Mouse (Mus musculus): ENCODE results near the gene Pld1. TPM values are rescaled to one million over a fixed set of nuclear protein-coding genes. Genes with fewer than 3 reads are reported as not detected.

Pld1 gene
- polyA plus RNA-seq, 1 experiment from 2014 or later, result 2.3 TPM

DNA sequence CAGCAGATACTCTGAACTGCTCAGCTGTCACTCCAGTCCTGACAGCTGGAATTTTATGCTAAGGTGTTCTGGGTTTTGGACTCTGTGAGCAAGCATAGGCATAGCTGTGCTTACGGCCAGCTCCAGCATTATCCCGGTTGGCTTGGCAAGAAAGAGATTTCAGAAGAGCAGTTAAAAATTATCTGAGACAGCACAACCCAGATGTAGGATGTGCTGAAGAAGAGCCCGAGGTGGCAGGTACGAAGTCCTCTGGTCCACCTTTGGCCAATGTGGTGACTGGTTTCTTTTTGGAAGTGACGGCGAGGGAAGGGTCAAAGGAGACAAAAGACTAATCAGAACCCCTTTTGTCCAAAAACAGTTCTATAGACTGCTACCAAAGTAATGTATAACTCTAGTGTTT, 20.7 kb downstream of the Pld1 start:
- WGBS, result 82% methylated on average over 6 of the region's 6 CpGs
- Histone ChIP-seq H3K27ac (ENCODE audit: low read length) (no peak overlapping the region), H3K4me1 (replicated peaks; ENCODE audit: control insufficient read depth, insufficient read depth, low read length) (peaks cover 3% of the 10 kb centered on the region; the same call in 1 of the 2 replicates), H3K36me3 (ENCODE audit: control insufficient read depth, insufficient read depth) (no peaks in the 10 kb centered on the region), H3K9ac (replicated peaks; ENCODE audit: low read depth, low read length) (no peak overlapping the region), H3K27me3 (replicated peaks; ENCODE audit: control insufficient read depth, insufficient read depth, low read length) (no peaks in the 10 kb centered on the region), H3K4me2 (ENCODE audit: low read length) (no peak overlapping the region), H3K9me3 (ENCODE audit: control insufficient read depth, low read length) (no peaks in the 10 kb centered on the region), H3K4me3 (replicated peaks; ENCODE audit: low read length) (no peak overlapping the region)
- ATAC-seq, result no peak

DNA sequence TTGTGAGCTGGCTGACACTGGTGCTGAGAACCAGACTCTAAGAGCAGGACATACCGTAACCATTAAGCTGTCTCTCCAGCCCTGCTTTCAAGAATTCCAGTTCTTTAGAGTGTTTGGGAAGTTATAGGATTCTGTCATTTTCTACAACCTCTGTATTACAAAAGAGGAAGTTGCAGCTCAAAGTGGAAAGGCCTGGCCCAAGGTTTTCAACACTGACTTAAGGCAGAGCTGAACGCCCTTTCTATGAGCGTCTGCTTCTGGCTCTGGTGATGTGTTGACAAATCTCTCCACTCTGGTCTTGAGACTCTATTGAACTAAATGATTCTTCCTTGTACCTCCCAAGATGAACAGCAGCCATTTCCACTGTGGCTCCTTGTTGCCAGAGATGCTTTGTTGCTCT, 22.7 kb downstream of the Pld1 start:
- Histone ChIP-seq H3K27me3 (replicated peaks; ENCODE audit: control insufficient read depth, insufficient read depth, low read length) (no peaks in the 10 kb centered on the region), H3K4me3 (replicated peaks; ENCODE audit: low read length) (no peak overlapping the region), H3K4me1 (replicated peaks; ENCODE audit: control insufficient read depth, insufficient read depth, low read length) (peaks cover 3% of the 10 kb centered on the region; the same call in 1 of the 2 replicates), H3K27ac (ENCODE audit: low read length) (no peak overlapping the region), H3K9ac (replicated peaks; ENCODE audit: low read depth, low read length) (no peak overlapping the region), H3K36me3 (ENCODE audit: control insufficient read depth, insufficient read depth) (no peaks in the 10 kb centered on the region), H3K4me2 (ENCODE audit: low read length) (no peak overlapping the region), H3K9me3 (ENCODE audit: control insufficient read depth, low read length) (no peaks in the 10 kb centered on the region)
- no peak for ATAC-seq
- WGBS, result 94% methylated on average over 3 of the region's 3 CpGs

DNA sequence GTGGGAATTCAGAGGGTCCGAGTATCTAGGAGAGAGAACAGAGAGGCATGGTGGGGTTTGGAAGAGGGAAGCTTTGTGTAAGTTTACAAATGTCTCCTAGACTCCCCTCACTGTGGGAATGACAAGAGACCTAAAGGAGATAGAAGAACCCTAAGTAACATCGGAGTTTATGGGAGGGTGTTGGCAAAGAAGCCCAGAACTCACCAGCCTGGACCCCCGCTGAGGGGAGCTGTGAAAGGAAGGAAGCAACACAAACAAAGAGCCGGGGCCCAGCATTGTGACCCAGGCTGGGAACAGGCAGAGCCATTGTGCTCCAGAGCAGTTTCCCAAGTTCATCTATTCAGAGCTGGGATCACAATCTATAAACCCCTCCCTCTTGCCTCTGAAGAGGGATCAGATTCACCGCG, 25.3 kb downstream of the Pld1 start:
- H3K9me3 ChIP-seq (ENCODE audit: control insufficient read depth, low read length), result no peaks in the 10 kb centered on the region
- H3K27me3 ChIP-seq (replicated peaks; ENCODE audit: control insufficient read depth, insufficient read depth, low read length), result no peaks in the 10 kb centered on the region
- no peak for ATAC-seq
- H3K36me3 ChIP-seq (ENCODE audit: control insufficient read depth, insufficient read depth), result no peaks in the 10 kb centered on the region
- H3K4me3 ChIP-seq (replicated peaks; ENCODE audit: low read length), result no peak overlapping the region
- no peak overlapping the region for H3K9ac ChIP-seq (replicated peaks; ENCODE audit: low read depth, low read length)
- no peak overlapping the region for H3K27ac ChIP-seq (ENCODE audit: low read length)
- no peak overlapping the region for H3K4me2 ChIP-seq (ENCODE audit: low read length)
- H3K4me1 ChIP-seq (replicated peaks; ENCODE audit: control insufficient read depth, insufficient read depth, low read length), result peaks cover 3% of the 10 kb centered on the region; the same call in 1 of the 2 replicates
- WGBS, result 10% methylated on average over 6 of the region's 6 CpGs

DNA sequence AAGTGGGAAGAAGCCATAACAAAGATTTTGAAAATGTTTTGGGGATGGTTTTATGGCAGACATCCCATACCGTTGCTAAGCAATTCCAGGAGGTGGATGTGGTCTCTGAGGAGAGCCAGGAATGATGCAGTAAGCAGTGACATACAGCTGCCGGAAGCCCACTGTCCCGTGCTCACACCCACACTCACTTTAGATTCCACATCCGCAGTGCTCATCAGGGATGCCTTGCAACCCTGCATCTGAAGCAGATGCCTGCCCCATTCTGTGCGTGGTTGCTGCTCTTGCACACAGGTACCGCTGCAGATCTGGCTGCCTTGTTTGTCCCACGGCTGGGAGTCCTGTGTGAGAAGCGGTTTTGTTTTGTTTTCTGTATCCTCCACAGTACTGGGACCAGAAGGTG, 30.2 kb downstream of the Pld1 start:
- WGBS, result 81% methylated on average over 8 of the region's 8 CpGs
- no peaks in the 10 kb centered on the region for H3K36me3 ChIP-seq (ENCODE audit: control insufficient read depth, insufficient read depth)
- H3K4me1 ChIP-seq (replicated peaks; ENCODE audit: control insufficient read depth, insufficient read depth, low read length), result peaks cover 3% of the 10 kb centered on the region; the same call in 1 of the 2 replicates

DNA sequence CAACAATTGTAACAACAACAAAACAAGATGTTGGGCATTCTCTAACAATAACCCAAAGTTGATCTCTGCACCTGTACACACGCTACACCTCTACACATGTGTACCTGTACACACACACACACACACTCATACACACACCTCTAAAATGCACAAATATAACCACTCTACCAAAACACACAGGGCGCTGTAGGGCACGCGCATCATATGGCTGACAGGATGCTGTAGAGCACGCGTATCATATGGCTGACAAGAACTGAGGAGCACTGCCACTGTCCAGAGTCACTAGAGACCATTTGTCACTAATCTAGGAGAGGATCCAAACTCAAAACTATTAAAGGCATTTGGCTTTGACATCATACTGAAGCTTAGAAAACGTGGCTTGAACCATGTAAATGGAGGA, 35.4 kb downstream of the Pld1 start:
- no peak overlapping the region for H3K4me2 ChIP-seq (ENCODE audit: low read length)

More for the DNA sequence above, 30.2 kb downstream of the Pld1 start:
- H3K4me2 ChIP-seq (ENCODE audit: low read length), result no peak overlapping the region
- H3K9me3 ChIP-seq (ENCODE audit: control insufficient read depth, low read length), result no peaks in the 10 kb centered on the region
- H3K4me3 ChIP-seq (replicated peaks; ENCODE audit: low read length), result no peak overlapping the region
- no peak overlapping the region for H3K9ac ChIP-seq (replicated peaks; ENCODE audit: low read depth, low read length)
- H3K27me3 ChIP-seq (replicated peaks; ENCODE audit: control insufficient read depth, insufficient read depth, low read length), result no peaks in the 10 kb centered on the region
- ATAC-seq, result no peak
- no peak overlapping the region for H3K27ac ChIP-seq (ENCODE audit: low read length)

DNA sequence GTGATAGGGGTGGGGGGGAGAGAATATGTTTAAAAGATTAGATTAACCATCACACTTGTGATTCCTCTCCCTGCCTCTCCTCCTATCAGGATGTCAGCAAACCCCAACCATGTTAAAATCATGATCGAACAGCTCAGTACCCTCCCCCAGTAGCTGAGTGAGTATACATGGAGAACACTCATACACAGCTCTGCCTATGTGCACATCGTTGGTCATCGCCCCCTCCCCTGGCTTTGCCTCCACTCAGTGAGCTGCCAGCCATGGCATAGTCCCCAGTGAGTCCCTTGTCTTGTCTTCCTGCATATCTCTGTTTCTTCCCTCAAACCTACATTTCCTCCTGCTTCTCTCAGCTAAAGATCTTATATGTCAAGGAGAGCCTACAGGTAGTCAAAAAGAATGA, 36.5 kb downstream of the Pld1 start:
- Histone ChIP-seq H3K36me3 (ENCODE audit: control insufficient read depth, insufficient read depth) (no peaks in the 10 kb centered on the region), H3K9ac (replicated peaks; ENCODE audit: low read depth, low read length) (no peak overlapping the region), H3K27ac (ENCODE audit: low read length) (no peak overlapping the region), H3K4me3 (replicated peaks; ENCODE audit: low read length) (no peak overlapping the region), H3K27me3 (replicated peaks; ENCODE audit: control insufficient read depth, insufficient read depth, low read length) (no peaks in the 10 kb centered on the region), H3K4me2 (ENCODE audit: low read length) (no peak overlapping the region), H3K9me3 (ENCODE audit: control insufficient read depth, low read length) (no peaks in the 10 kb centered on the region), H3K4me1 (replicated peaks; ENCODE audit: control insufficient read depth, insufficient read depth, low read length) (no peaks in the 10 kb centered on the region)
- 97% methylated on average over 3 of the region's 3 CpGs for WGBS
- ATAC-seq, result no peak

More for the DNA sequence above, 35.4 kb downstream of the Pld1 start:
- Histone ChIP-seq H3K9ac (replicated peaks; ENCODE audit: low read depth, low read length) (no peak overlapping the region), H3K27ac (ENCODE audit: low read length) (no peak overlapping the region), H3K4me1 (replicated peaks; ENCODE audit: control insufficient read depth, insufficient read depth, low read length) (no peaks in the 10 kb centered on the region), H3K9me3 (ENCODE audit: control insufficient read depth, low read length) (no peaks in the 10 kb centered on the region), H3K4me3 (replicated peaks; ENCODE audit: low read length) (no peak overlapping the region), H3K27me3 (replicated peaks; ENCODE audit: control insufficient read depth, insufficient read depth, low read length) (no peaks in the 10 kb centered on the region), H3K36me3 (ENCODE audit: control insufficient read depth, insufficient read depth) (no peaks in the 10 kb centered on the region)
- no peak for ATAC-seq
- WGBS, result 91% methylated on average over 7 of the region's 7 CpGs

DNA sequence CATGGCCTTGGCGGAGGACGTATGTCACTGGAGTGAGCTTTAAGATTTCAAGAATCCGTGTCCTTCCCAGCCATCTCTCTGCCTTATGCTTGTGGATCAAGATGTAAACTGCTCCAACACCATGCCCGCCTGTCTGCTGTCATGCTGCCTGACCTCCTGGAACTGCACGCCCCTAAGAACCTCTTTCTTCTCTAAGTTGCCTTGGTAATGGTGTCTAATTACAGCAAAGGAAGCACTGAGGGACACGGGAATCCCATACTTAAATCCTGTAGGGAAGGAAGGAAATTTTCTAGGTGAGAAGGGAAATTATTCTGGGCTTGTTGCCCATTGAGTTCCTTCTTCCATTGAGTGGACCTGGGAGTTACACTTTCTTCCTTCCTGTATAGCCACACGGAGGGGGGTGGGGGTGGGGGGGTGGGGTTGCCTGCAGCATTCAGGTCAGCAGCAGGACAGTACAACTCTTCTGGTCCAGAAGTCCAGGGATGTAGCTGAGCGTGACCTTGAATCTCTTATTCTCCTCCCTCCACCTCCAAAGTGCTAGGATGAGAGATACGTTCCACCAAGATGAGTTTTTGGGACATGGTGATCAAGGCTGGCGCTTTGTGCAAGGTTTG, 38.5 kb downstream of the Pld1 start:
- Histone ChIP-seq H3K4me2 (ENCODE audit: low read length) (no peak overlapping the region), H3K36me3 (ENCODE audit: control insufficient read depth, insufficient read depth) (no peaks in the 10 kb centered on the region), H3K4me1 (replicated peaks; ENCODE audit: control insufficient read depth, insufficient read depth, low read length) (no peaks in the 10 kb centered on the region), H3K9ac (replicated peaks; ENCODE audit: low read depth, low read length) (no peak overlapping the region), H3K27ac (ENCODE audit: low read length) (no peak overlapping the region), H3K4me3 (replicated peaks; ENCODE audit: low read length) (no peak overlapping the region), H3K27me3 (replicated peaks; ENCODE audit: control insufficient read depth, insufficient read depth, low read length) (no peaks in the 10 kb centered on the region), H3K9me3 (ENCODE audit: control insufficient read depth, low read length) (no peaks in the 10 kb centered on the region)
- 82% methylated on average over 10 of the region's 10 CpGs for WGBS
- ATAC-seq, result no peak

DNA sequence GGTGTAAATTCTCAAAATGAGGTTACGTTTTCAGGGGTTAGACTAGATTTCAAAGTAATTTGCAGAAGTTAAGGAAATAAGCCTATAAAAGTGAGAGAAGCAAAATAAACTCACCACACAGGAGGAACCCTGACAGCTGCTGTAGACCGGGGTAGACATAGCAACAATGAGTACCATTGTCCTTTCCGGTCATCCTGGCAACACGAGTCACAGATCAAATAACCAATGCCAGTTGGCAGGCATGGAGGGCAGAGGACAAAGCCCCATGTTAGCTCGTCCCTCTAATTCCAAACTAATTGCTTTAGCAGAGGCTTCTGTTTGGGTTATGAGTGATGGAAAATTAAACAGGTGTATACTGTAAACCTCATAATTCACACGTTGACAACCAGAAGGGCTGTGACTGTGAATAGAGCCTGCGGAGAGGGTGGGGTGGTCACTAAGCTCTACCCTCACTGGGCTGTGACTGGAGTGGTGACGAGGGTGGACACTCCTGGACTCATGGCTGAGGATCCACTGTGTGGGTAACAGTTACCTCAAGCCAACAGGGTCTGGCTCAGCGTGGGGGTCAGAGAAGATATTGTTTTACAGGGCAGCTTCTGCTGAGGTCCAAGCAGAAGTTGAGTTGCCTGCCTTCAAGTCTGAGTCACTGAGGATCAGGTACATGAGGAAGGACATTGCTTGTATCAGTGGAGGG, 39.7 kb downstream of the Pld1 start:
- ATAC-seq, result no peak
- H3K9ac ChIP-seq (replicated peaks; ENCODE audit: low read depth, low read length), result no peak overlapping the region
- no peaks in the 10 kb centered on the region for H3K9me3 ChIP-seq (ENCODE audit: control insufficient read depth, low read length)
- no peaks in the 10 kb centered on the region for H3K4me1 ChIP-seq (replicated peaks; ENCODE audit: control insufficient read depth, insufficient read depth, low read length)
- no peaks in the 10 kb centered on the region for H3K27me3 ChIP-seq (replicated peaks; ENCODE audit: control insufficient read depth, insufficient read depth, low read length)
- no peak overlapping the region for H3K4me2 ChIP-seq (ENCODE audit: low read length)
- H3K27ac ChIP-seq (ENCODE audit: low read length), result no peak overlapping the region
- H3K4me3 ChIP-seq (replicated peaks; ENCODE audit: low read length), result no peak overlapping the region
- no peaks in the 10 kb centered on the region for H3K36me3 ChIP-seq (ENCODE audit: control insufficient read depth, insufficient read depth)
- WGBS, result 56% methylated on average over 9 of the region's 9 CpGs

DNA sequence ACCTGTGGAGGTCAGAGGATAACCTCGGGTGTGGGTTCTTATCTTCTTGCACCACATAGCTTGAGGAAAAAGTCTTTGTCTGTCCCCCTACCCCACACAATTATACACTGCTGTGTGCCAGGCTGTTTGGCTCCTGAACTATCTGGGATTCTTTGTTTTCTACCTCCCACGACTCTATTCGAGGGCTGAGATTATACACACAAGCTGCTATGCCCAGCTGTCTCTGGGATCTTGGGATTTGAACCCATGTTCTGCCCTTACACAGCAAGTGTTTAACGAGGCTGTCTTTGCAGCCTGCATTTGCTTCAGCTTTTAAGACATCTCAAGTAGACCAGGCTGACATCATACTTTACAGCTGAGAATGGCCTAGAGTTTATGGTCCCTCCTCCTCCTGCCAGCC, 43.1 kb downstream of the Pld1 start:
- 37% methylated on average over 4 of the region's 4 CpGs for WGBS
- ATAC-seq, result no peak
- no peaks in the 10 kb centered on the region for H3K9me3 ChIP-seq (ENCODE audit: control insufficient read depth, low read length)
- H3K4me1 ChIP-seq (replicated peaks; ENCODE audit: control insufficient read depth, insufficient read depth, low read length), result peaks cover 7% of the 10 kb centered on the region; the same call in 1 of the 2 replicates
- no peak overlapping the region for H3K9ac ChIP-seq (replicated peaks; ENCODE audit: low read depth, low read length)
- H3K36me3 ChIP-seq (ENCODE audit: control insufficient read depth, insufficient read depth), result no peaks in the 10 kb centered on the region
- no peak overlapping the region for H3K4me3 ChIP-seq (replicated peaks; ENCODE audit: low read length)
- no peak overlapping the region for H3K4me2 ChIP-seq (ENCODE audit: low read length)
- H3K27me3 ChIP-seq (replicated peaks; ENCODE audit: control insufficient read depth, insufficient read depth, low read length), result no peaks in the 10 kb centered on the region
- no peak overlapping the region for H3K27ac ChIP-seq (ENCODE audit: low read length)
